Mouse (Mus musculus) brain, embryonic 18.5 days (tissue): Measurements from ENCODE around the gene Dstn.

Source experiments
- DNase-seq: peaks from one replicate; pipeline ENCODE4 v3.0.0-alpha.2; 2012; ENCODE audit warnings: low read depth, low spot score

Gene Dstn

GRCm38 (mm10) chr2:143914760-143915599 is at the start of gene Dstn:
Gene Dstn (plus strand): TSS chr2:143915320.
- DNase-seq, result peak; percentile 88

- DNase-seq, result peak; percentile 55
These were observed 47.8 kb upstream of the Dstn start for GRCm38 (mm10) chr2:143867326-143867725.

GRCm38 (mm10) chr2:143870936-143871688 is 44.0 kb upstream of the Dstn start:
- DNase-seq, result no peak

GRCm38 (mm10) chr2:143876026-143876425 is 39.1 kb upstream of the Dstn start:
- no peak for DNase-seq

- no peak for DNase-seq
These were observed 38.0 kb upstream of the Dstn start for GRCm38 (mm10) chr2:143876929-143877632.

GRCm38 (mm10) chr2:143879311-143879710 is 35.8 kb upstream of the Dstn start:
- no peak for DNase-seq

- DNase-seq, result no peak
These were observed 33.1 kb upstream of the Dstn start for GRCm38 (mm10) chr2:143882002-143882401.

GRCm38 (mm10) chr2:143882606-143883288 is 32.4 kb upstream of the Dstn start:
- no peak for DNase-seq

GRCm38 (mm10) chr2:143889131-143889859 is 25.8 kb upstream of the Dstn start:
- DNase-seq, result no peak

- no peak for DNase-seq
These were observed 25.2 kb upstream of the Dstn start for GRCm38 (mm10) chr2:143889860-143890433.

GRCm38 (mm10) chr2:143891302-143892048 is 23.6 kb upstream of the Dstn start:
- DNase-seq, result no peak

GRCm38 (mm10) chr2:143899470-143900220 is 15.5 kb upstream of the Dstn start:
- DNase-seq, result no peak

- DNase-seq, result no peak
These were observed 14.2 kb upstream of the Dstn start for GRCm38 (mm10) chr2:143900821-143901351.

- DNase-seq, result no peak
These were observed 11.6 kb upstream of the Dstn start for GRCm38 (mm10) chr2:143903376-143904045.

- no peak for DNase-seq
These were observed 10.2 kb upstream of the Dstn start for GRCm38 (mm10) chr2:143904896-143905295.

- DNase-seq, result no peak
These were observed 5.9 kb upstream of the Dstn start for GRCm38 (mm10) chr2:143909230-143909629.

GRCm38 (mm10) chr2:143912199-143912598 is 2.9 kb upstream of the Dstn start:
- no peak for DNase-seq

- no peak for DNase-seq
These were observed 899 bp upstream of the Dstn start for GRCm38 (mm10) chr2:143914221-143914620.
